Mouse (Mus musculus) MEL (cell line): ENCODE measurements around the gene Nfix.

Experiments used
- CTCF ChIP-seq, 3 experiments: IDR thresholded peaks in 2 of 3; conservative IDR thresholded peaks in 1 of 3; 2 replicates each; pipeline ENCODE4 v1.5.1; 2011 to 2012; ENCODE audit warnings: low read length in 3 of 3, low read depth in 2 of 3, mild to moderate bottlenecking in 2 of 3, improper control_type of control experiment in 1 of 3, inconsistent platforms in 1 of 3, mixed read lengths in 1 of 3, moderate library complexity in 1 of 3; ENCODE audit not compliant: control insufficient read depth in 1 of 3, insufficient read depth in 1 of 3, poor library complexity in 1 of 3, severe bottlenecking in 1 of 3
- ETS1 ChIP-seq: IDR thresholded peaks from 2 replicates; pipeline ENCODE4 v1.6.1; 2012; ENCODE audit warnings: low read depth, mild to moderate bottlenecking, inconsistent platforms, low read length, improper control_type of control experiment, moderate library complexity
- GATA1 ChIP-seq: IDR thresholded peaks from 2 replicates; pipeline ENCODE4 v1.6.1; 2011; ENCODE audit warnings: low read depth, low read length, improper control_type of control experiment
- HCFC1 ChIP-seq: IDR thresholded peaks from 2 replicates; pipeline ENCODE4 v1.6.1; 2012; ENCODE audit warnings: low read depth, mild to moderate bottlenecking, inconsistent platforms, low read length, improper control_type of control experiment, moderate library complexity
- MYC ChIP-seq: IDR thresholded peaks from 2 replicates; pipeline ENCODE4 v1.6.1; 2011; ENCODE audit warnings: low read depth, mild to moderate bottlenecking, low read length, improper control_type of control experiment, moderate library complexity
- POLR2A ChIP-seq, 2 experiments: IDR thresholded peaks; 2 replicates each; pipeline ENCODE4 v1.6.1; 2011 to 2012; ENCODE audit warnings: low read length in 2 of 2, mild to moderate bottlenecking in 2 of 2, control low read depth in 1 of 2, improper control_type of control experiment in 1 of 2, low read depth in 1 of 2, moderate library complexity in 1 of 2; ENCODE audit not compliant: control insufficient read depth in 1 of 2, insufficient read depth in 1 of 2, poor library complexity in 1 of 2
- POLR2AphosphoS5 ChIP-seq: IDR thresholded peaks from 2 replicates; pipeline ENCODE4 v1.6.1; 2012; ENCODE audit warnings: low read depth, borderline replicate concordance, mild to moderate bottlenecking, inconsistent platforms, low read length, moderate library complexity, mixed read lengths
- UBTF ChIP-seq: IDR thresholded peaks from 2 replicates; pipeline ENCODE4 v1.6.1; 2012; ENCODE audit warnings: low read depth, mild to moderate bottlenecking, inconsistent platforms, low read length, improper control_type of control experiment, moderate library complexity, borderline replicate concordance; ENCODE audit not compliant: insufficient read depth
- ZNF384 ChIP-seq: IDR thresholded peaks from 2 replicates; pipeline ENCODE4 v1.6.1; 2012; ENCODE audit warnings: low read depth, mild to moderate bottlenecking, inconsistent platforms, low read length, improper control_type of control experiment

GRCm38 (mm10) chr8:84725246-84725940, 74.8 kb downstream of the Nfix start:
- TF ChIP-seq POLR2AphosphoS5 = no peak
- no peak for TF ChIP-seq ZNF384
- no peak for TF ChIP-seq HCFC1
- no peak for TF ChIP-seq CTCF (IDR thresholded peaks at IDR 0.05 in 2 of 3, conservative IDR thresholded peaks at IDR 0.05 in 1 of 3; ENCODE audit: control insufficient read depth in 1 of 3, insufficient read depth in 1 of 3, low read depth in 2 of 3, low read length in 3 of 3, poor library complexity in 1 of 3, severe bottlenecking in 1 of 3)
- no peak for TF ChIP-seq GATA1
- TF ChIP-seq MYC = no peak
- no peak for TF ChIP-seq UBTF
- TF ChIP-seq ETS1 = no peak
- TF ChIP-seq POLR2A (IDR thresholded peaks at IDR 0.05; ENCODE audit: control insufficient read depth in 1 of 2, insufficient read depth in 1 of 2, low read depth in 1 of 2, low read length in 2 of 2, poor library complexity in 1 of 2) = no peak; a peak in 1 of 4 replicates
